Mouse (Mus musculus) E14TG2a.4 (cell line): ENCODE data around the gene Donson.

ENCODE experiments used
- CTCF ChIP-seq: conservative IDR thresholded peaks from 2 replicates; pipeline ENCODE4 v1.5.1; 2014; ENCODE audit warnings: low read length
- NANOG ChIP-seq: IDR thresholded peaks from 2 replicates; pipeline ENCODE4 v1.6.1; 2014; ENCODE audit warnings: borderline replicate concordance, low read length, mixed read lengths

- no peak for TF ChIP-seq CTCF
- TF ChIP-seq NANOG = no peak
Observed at GRCm38 (mm10) chr16:91646681-91647419, 41.7 kb downstream of the Donson start, which contains the start of gene Gart.
